Mouse (Mus musculus) lung, postnatal 0 days (tissue): ENCODE measurements around the gene Rhoj.

Experiments used
- CTCF ChIP-seq: IDR thresholded peaks from 2 replicates; pipeline ENCODE4 v1.5.1; 2016; ENCODE audit warnings: antibody characterized with exemption, mild to moderate bottlenecking
- EP300 ChIP-seq: IDR thresholded peaks from 2 replicates; pipeline ENCODE4 v1.6.1; 2016; ENCODE audit warnings: antibody characterized with exemption, mild to moderate bottlenecking, control low read depth

DNA sequence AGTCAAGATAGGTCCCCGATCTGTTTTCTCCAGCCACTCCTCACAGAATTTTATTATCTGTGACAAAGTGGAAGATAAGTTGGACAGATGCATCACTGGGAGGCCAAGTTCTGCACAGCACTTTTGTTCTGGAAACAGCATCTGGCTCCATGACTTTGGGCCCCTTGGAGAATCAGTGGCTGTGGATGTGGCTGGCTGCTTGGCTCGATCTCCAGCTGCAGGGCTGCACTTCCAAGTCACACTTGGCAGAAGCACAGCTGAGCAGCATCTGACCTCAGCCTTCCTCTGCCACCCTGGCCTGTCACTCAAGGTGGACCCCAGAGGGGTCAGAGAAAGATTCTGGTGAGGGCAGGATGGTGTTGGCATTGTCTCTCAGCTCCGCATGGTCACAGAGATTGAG is 22.0 kb upstream of the Rhoj start:
- TF ChIP-seq CTCF = no peak
- no peak for TF ChIP-seq EP300
